Mouse (Mus musculus) CH12.LX (cell line): Measurements from ENCODE around the gene Cdc20.

Source experiments
- CTCF ChIP-seq, 2 experiments: IDR thresholded peaks in 1 of 2; conservative IDR thresholded peaks in 1 of 2; 2 replicates each; pipeline ENCODE4 v1.5.1; 2011 to 2012; ENCODE audit warnings: low read depth in 2 of 2, low read length in 2 of 2, improper control_type of control experiment in 1 of 2, inconsistent platforms in 1 of 2, mild to moderate bottlenecking in 1 of 2, moderate library complexity in 1 of 2
- MXI1 ChIP-seq: IDR thresholded peaks from 2 replicates; pipeline ENCODE4 v1.6.1; 2011; ENCODE audit warnings: mild to moderate bottlenecking, low read depth, low read length, improper control_type of control experiment
- POLR2A ChIP-seq: IDR thresholded peaks from 2 replicates; pipeline ENCODE4 v1.6.1; 2011; ENCODE audit warnings: low read depth, mild to moderate bottlenecking, improper control_type of control experiment, low read length
- UBTF ChIP-seq: IDR thresholded peaks from 2 replicates; pipeline ENCODE4 v1.6.1; 2012; ENCODE audit warnings: low read depth, mild to moderate bottlenecking, inconsistent platforms, low read length, improper control_type of control experiment, moderate library complexity

DNA sequence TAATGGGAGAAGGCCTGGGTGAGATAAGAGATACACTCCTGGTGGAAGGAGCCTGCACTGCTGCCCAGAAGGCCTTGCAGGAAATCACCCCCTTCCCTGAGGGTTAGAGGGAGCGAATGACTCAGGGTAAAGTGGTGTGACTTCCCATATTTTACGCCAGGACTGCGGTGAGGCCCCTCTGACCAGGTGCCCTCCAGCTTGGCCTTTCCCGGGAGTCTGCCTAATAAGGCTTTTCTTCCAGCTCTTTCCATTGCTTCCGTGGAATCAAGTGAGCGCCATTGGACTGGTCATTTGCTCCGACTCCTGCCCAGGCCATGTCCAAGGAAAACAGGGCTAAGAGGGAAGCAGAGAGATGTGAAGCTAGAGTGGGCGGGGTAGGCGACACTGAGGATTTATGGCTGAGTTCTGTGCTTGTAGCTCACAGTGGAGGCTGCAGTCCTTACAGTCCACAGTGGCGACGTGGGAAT, 28.6 kb upstream of the Cdc20 start:
- TF ChIP-seq CTCF (conservative IDR thresholded peaks at IDR 0.05 in 1 of 2, IDR thresholded peaks at IDR 0.05 in 1 of 2; ENCODE audit: low read depth in 2 of 2, low read length in 2 of 2) (no peak), POLR2A (no peak), MXI1 (no peak), UBTF (no peak)
